Mouse (Mus musculus): ENCODE results near the gene Polr1d. TPM values are rescaled to one million over a fixed set of nuclear protein-coding genes. Genes with fewer than 3 reads are reported as not detected.

Gene Polr1d
- total and polyA plus RNA-seq, 3 experiments = 107 to 188 (median 131) TPM

DNA sequence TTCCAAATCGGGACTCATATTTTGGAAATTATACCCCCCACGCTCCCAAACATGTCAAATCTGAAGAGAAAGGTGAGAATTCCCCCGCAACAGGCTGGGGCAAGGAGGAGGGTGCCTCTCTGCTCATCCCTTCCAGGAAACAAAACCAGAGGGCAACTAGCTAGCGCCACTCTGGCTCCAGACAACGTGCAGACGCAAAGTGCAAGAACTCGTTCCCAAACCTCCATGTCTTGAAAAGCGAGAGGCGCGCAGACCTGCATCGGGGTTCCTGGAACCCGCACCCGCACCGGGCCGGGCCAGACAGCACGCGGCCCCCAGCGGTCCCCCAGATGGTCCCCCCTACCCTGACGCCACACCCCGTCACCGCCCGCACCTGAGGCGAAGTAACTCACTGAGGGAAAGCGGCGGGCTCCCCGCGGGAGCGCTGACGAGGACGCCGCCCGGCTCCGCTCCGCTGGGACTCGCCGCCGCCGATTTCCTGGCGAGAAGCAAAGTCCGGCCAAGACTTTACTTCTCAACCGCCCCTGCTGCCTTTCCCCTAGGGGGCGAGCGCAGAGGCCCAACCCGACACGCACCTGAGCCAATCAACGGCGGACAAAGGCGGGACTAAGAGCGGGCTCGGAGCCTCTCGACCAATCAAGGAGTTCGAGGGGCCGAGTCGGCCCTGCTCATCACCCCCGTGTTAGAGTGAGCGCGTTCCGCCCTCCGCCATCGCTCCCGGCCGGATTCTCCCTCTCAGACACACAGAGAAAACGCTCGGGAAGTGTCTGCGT lies 638 bp upstream of the Polr1d start, which contains the start of gene Lnx2:
Lnx2 (minus strand) TSS at position 561 of the 773 bp plus-strand sequence.
- DNase-seq (ENCODE audit: low spot score) = peak; percentile 99
- H3K4me1 ChIP-seq (ENCODE audit: insufficient read depth, low read depth, low read length) = peaks cover 36% of the 10 kb centered on the region
- TF ChIP-seq GATA1 (IDR thresholded peaks at IDR 0.05; ENCODE audit: borderline replicate concordance, low read length) (no peak), TAL1 (conservative IDR thresholded peaks at IDR 0.05; ENCODE audit: low read depth, low read length) (no peak), GATA2 (IDR thresholded peaks at IDR 0.05; ENCODE audit: borderline replicate concordance, low read depth, low read length) (no peak), CTCF (IDR thresholded peaks at IDR 0.05; ENCODE audit: low read depth, low read length) (no peak), POLR2AphosphoS5 (IDR thresholded peaks at IDR 0.05; ENCODE audit: insufficient replicate concordance, low read depth, low read length) (no peak)
- H3K27me3 ChIP-seq (ENCODE audit: insufficient read depth, low read length) = no peaks in the 10 kb centered on the region
- no peaks in the 10 kb centered on the region for H3K9me3 ChIP-seq (replicated peaks)
- peak within 1 kb of the TSS; percentile 96 for H3K4me3 ChIP-seq (ENCODE audit: low read depth, low read length)
- H3K36me3 ChIP-seq (replicated peaks) = peaks cover 40% of the 10 kb centered on the region
- peak; percentile 91 for ATAC-seq (ENCODE audit: extremely low read depth, insufficient number of reproducible peaks, low FRiP score, poor library complexity, severe bottlenecking)

DNA sequence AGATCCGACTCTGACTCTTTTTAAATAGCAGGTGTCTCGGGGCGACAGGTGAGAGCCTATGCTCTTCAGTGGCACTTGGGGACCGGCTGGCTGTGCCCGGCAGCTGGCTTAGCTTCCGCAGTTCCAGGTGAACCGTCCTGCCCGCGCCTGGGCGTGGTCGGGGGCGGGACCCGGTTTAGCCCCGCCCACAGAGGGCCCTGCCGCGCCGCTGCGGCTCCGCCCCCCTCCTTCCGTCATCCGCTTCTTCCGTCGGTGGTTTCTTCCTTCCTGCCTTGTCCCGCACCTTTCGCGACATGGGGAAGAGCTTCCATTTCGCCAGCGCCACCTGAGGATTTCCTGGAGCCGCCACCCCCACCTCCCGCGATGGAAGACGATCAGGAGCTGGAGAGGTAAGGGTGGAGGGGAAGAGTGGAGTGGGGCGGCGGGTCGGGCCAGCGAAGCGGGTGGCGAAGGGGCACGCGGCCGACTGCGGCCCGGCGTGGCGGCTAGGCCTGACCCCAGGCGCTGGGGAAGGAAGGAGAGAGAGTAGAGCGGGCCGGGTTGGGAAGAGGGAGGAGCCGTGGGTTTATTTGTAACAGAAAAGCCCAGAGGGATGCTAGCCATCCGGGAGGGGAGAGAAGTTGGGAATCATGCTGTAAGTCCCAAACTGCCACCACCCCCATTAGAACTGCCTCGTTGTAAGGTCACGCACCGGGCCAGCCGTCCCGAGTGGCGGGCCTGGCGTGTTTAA lies 620 bp downstream of the Polr1d start:
- Histone ChIP-seq H3K4me1 (ENCODE audit: insufficient read depth, low read depth, low read length) (peaks cover 39% of the 10 kb centered on the region), H3K27me3 (ENCODE audit: insufficient read depth, low read length) (no peaks in the 10 kb centered on the region), H3K9me3 (replicated peaks) (no peaks in the 10 kb centered on the region), H3K4me3 (ENCODE audit: low read depth, low read length) (peak overlapping the region; percentile 96), H3K36me3 (replicated peaks) (peaks cover 48% of the 10 kb centered on the region)
- no peak for TF ChIP-seq TAL1 (conservative IDR thresholded peaks at IDR 0.05; ENCODE audit: low read depth, low read length)
- TF ChIP-seq GATA2 (IDR thresholded peaks at IDR 0.05; ENCODE audit: borderline replicate concordance, low read depth, low read length) = no peak
- TF ChIP-seq POLR2AphosphoS5 (IDR thresholded peaks at IDR 0.05; ENCODE audit: insufficient replicate concordance, low read depth, low read length) = no peak
- TF ChIP-seq CTCF (IDR thresholded peaks at IDR 0.05; ENCODE audit: low read depth, low read length) = no peak
- TF ChIP-seq GATA1 (IDR thresholded peaks at IDR 0.05; ENCODE audit: borderline replicate concordance, low read length) = no peak
- ATAC-seq (ENCODE audit: extremely low read depth, insufficient number of reproducible peaks, low FRiP score, poor library complexity, severe bottlenecking) (peak; percentile 52), DNase-seq (ENCODE audit: low spot score) (peak; percentile 88)

DNA sequence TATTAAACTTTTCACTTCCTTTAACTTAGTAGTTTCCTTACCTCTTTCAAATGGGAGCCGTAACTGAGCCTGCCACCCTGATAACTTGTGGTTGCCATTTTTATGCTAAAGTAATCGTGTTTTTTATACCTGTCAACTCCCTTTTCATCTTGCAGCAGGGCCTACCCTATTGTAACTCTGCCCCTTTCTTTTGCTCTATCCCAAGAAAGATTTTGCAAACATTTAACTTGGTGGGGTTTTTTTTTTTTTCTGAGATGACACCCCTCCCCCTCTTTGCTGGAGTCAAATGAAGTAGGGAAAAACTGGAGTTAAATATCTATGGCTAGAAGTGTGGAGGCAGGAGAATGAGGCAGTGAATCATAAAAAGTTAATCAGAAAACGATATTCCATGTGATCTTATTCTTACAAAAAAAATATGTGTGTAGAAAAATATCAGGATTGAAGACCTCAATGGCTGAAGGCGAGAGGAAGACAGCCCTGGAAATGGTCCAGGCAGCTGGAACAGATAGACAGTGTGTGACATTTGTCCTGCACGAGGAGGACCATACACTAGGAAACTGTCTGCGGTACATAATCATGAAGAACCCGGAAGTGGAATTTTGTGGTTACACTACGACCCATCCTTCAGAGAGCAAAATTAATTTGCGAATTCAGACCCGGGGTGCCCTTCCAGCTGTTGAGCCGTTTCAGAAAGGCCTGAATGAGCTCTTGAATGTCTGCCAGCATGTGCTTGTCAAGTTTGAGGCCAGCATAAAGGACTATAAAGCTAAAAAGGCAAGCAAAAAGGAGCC lies 1.5 kb downstream of the Polr1d start:
- no peak for ATAC-seq (ENCODE audit: extremely low read depth, insufficient number of reproducible peaks, low FRiP score, poor library complexity, severe bottlenecking)
- DNase-seq (ENCODE audit: low spot score) = no peak
- H3K36me3 ChIP-seq (replicated peaks) = peaks cover 49% of the 10 kb centered on the region

DNA sequence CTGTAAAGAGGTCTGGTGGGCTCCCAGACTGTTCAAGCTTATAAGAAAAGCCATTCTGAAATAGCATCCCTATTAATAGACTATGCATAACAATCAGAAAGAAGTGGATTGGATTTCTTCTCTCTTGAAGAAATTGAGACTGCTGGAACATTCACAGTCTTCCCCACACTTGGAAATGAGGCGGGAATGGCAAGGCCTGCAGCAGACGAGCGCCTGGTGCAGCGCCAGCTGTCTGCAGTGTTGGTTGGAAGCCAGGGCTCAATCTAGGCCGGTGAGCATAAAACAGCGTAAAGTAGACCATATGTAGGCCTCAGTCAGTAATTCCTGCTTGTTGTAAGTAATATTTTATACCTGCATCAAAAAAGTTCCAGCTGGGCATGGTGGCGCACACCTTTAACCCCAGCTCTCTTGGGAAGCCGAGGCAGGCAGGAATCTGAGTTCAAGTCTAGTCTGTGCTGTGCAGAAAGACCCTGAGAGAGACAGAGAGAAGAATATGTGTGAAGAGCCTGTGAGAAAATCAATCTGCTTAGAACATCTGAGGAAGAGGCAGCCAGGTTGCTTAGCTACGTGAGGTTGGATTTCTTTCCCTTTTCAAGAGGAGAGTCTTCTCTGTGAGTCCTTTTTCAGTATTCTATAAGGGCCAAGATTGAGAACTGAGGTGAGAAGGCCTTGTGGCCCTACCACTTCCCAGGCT lies 8.5 kb downstream of the Polr1d start:
- H3K36me3 ChIP-seq (replicated peaks) = peaks cover 95% of the 10 kb centered on the region
- DNase-seq (ENCODE audit: low spot score) = no peak
- H3K9me3 ChIP-seq (replicated peaks) = no peaks in the 10 kb centered on the region
- no peak for ATAC-seq (ENCODE audit: extremely low read depth, insufficient number of reproducible peaks, low FRiP score, poor library complexity, severe bottlenecking)
- peaks cover 36% of the 10 kb centered on the region for H3K4me1 ChIP-seq (ENCODE audit: insufficient read depth, low read depth, low read length)
- H3K4me3 ChIP-seq (ENCODE audit: low read depth, low read length) = no peak overlapping the region
- TF ChIP-seq GATA1 (IDR thresholded peaks at IDR 0.05; ENCODE audit: borderline replicate concordance, low read length) (no peak), POLR2AphosphoS5 (IDR thresholded peaks at IDR 0.05; ENCODE audit: insufficient replicate concordance, low read depth, low read length) (no peak), CTCF (IDR thresholded peaks at IDR 0.05; ENCODE audit: low read depth, low read length) (no peak), GATA2 (IDR thresholded peaks at IDR 0.05; ENCODE audit: borderline replicate concordance, low read depth, low read length) (no peak), TAL1 (conservative IDR thresholded peaks at IDR 0.05; ENCODE audit: low read depth, low read length) (no peak)
- no peaks in the 10 kb centered on the region for H3K27me3 ChIP-seq (ENCODE audit: insufficient read depth, low read length)

More for the DNA sequence above, 1.5 kb downstream of the Polr1d start:
- Histone ChIP-seq H3K9me3 (replicated peaks) (no peaks in the 10 kb centered on the region), H3K4me1 (ENCODE audit: insufficient read depth, low read depth, low read length) (peaks cover 39% of the 10 kb centered on the region), H3K4me3 (ENCODE audit: low read depth, low read length) (peak overlapping the region; percentile 96), H3K27me3 (ENCODE audit: insufficient read depth, low read length) (no peaks in the 10 kb centered on the region)
- no peak for TF ChIP-seq GATA2 (IDR thresholded peaks at IDR 0.05; ENCODE audit: borderline replicate concordance, low read depth, low read length)
- TF ChIP-seq GATA1 (IDR thresholded peaks at IDR 0.05; ENCODE audit: borderline replicate concordance, low read length) = no peak
- no peak for TF ChIP-seq TAL1 (conservative IDR thresholded peaks at IDR 0.05; ENCODE audit: low read depth, low read length)
- no peak for TF ChIP-seq POLR2AphosphoS5 (IDR thresholded peaks at IDR 0.05; ENCODE audit: insufficient replicate concordance, low read depth, low read length)
- TF ChIP-seq CTCF (IDR thresholded peaks at IDR 0.05; ENCODE audit: low read depth, low read length) = no peak

DNA sequence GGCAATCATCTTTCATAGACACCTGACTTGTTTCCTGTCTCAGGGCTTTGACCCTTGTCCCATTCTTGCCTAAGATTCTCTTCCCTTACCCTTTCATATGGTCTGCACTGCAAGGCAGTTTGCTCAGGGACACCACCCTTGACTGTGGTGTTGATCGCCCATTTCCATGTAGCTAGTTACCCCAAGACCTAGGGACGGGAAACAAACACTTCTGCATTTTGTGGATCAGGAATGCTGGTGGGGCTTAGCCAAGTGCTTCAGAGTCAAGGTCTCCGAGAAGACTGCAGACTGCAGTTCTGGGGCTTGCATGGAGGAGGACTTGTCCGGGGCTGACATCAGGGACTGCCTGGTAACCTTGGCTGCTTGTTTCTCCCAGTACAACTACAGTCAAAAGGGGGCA lies 10.0 kb downstream of the Polr1d start:
- TF ChIP-seq POLR2AphosphoS5 (IDR thresholded peaks at IDR 0.05; ENCODE audit: insufficient replicate concordance, low read depth, low read length) = no peak
- H3K4me3 ChIP-seq (ENCODE audit: low read depth, low read length) = no peak overlapping the region

More for the DNA sequence above, 10.0 kb downstream of the Polr1d start:
- Histone ChIP-seq H3K36me3 (replicated peaks) (peaks cover 92% of the 10 kb centered on the region), H3K9me3 (replicated peaks) (no peaks in the 10 kb centered on the region), H3K4me1 (ENCODE audit: insufficient read depth, low read depth, low read length) (peaks cover 25% of the 10 kb centered on the region), H3K27me3 (ENCODE audit: insufficient read depth, low read length) (no peaks in the 10 kb centered on the region)
- ATAC-seq (ENCODE audit: extremely low read depth, insufficient number of reproducible peaks, low FRiP score, poor library complexity, severe bottlenecking) = no peak
- no peak for DNase-seq (ENCODE audit: low spot score)

All from G1E (cell line).